Mouse (Mus musculus) frontal cortex, postnatal 25 days (tissue): ENCODE data around the gene Naa38.

Experiments used
- DNase-seq, 2 experiments: peaks; one replicate each; pipeline ENCODE4 v3.0.0; 2022; ENCODE audit warnings: low spot score in 2 of 2

Naa38 gene

DNA sequence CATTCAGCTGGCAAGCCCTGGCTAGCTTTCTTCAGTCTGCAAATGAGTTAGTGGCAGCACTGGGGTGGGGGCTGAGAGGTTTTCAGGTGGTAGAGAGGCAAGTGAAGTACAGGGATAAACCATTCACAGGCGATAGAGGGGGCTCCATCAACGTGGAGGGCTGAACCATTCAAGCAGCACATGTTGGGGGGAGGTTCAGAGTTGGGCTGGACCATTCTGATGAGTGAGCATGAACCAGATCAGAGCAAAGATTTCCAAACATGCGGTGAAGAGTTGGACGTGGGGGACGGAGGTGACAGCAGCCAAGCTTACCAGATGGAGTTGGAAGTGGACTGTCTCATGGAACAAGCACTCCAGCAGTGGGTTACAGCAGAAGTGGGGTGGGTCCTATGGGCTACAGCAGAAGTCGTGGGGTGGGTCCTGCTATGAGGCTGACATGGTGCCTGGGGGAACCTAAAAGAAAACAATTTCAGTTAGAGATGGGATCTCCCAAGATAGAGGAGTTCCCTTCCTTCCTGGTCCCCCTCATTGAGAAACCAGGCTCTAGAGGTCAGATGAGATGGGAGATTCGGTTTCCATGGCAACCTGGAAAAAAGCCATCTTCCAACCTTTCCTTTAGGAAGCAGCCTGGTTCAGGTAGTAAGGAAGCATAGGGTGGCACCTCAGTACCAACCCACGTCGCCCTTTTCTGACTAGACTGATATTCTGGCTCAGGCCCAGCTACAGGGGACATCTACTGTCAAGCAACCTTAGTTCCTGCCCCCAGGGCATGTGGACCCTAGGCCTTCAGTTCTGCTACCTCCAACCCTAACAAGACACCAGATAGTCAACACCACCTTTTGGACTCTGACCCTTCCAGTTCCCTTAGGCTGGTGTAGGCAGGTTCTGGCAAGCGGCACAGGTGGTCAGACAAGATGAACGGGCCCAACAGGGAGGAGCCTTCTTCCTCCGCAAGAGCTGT lies 18.2 kb downstream of the Naa38 start, which contains the start of gene Kdm6b:
Kdm6b (minus strand) TSS at position 455 of the 961 bp plus-strand sequence.
- peak in 1 of 2 experiments; percentile 22 for DNase-seq

DNA sequence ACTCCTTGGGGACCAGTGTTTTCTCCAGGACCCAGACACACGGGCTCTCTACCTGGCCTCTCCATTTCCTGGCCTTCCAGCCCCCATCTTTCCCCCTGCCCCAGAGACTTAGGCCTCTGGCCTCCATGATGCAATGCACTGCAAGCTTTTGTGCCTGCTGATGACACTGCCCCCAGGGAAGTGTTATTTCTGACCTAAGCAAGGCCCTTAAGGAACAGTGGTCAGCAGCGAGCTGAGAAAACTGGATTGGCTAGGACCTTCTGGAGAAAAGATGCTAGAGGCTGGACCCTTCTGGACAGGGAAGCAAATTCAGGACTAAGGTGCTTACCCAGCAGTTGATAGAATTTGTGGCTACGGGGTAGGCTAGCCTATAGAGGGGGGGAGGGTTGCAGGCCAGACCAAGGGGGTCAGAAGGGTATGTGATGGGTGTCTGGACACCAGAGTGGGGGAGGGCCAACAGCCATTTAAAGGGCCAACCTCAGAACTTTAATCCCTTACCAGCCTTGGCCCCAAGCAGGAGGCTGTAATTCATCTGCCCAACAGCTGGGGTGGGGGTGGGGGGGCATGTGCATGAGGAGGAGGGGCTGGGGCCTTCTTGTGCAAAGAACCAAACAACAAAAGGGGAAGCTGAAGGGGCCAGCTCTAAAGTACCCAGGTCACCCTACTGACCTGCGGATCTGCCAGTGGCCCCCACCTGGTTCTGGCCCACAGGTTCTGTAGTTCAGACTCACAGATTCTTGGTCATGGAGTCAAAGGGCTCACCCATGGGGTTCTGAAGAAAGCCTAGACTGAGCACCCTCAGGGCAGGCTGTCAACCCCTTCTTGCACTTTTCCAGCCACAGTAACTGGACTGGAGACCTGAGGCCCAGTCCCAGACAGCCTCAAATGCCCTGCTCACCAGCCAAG lies 19.4 kb downstream of the Naa38 start:
- no peak for DNase-seq

DNA sequence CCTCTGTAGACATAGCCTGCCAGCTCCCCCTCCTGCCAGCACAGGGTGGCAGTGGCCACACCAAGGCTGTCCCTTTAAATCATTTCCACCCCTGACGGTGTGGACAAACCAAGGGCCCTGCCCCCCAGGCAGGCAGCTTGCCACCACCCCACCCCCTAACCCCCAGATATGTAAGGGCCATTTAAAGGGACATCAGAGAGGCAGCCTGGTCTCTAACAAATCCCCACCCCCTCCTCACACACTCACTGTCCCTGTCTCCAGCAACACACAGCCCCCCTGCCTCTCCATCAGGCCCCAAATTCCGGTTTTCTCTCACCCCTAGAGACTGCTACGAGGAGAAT lies 20.0 kb downstream of the Naa38 start:
- no peak for DNase-seq

DNA sequence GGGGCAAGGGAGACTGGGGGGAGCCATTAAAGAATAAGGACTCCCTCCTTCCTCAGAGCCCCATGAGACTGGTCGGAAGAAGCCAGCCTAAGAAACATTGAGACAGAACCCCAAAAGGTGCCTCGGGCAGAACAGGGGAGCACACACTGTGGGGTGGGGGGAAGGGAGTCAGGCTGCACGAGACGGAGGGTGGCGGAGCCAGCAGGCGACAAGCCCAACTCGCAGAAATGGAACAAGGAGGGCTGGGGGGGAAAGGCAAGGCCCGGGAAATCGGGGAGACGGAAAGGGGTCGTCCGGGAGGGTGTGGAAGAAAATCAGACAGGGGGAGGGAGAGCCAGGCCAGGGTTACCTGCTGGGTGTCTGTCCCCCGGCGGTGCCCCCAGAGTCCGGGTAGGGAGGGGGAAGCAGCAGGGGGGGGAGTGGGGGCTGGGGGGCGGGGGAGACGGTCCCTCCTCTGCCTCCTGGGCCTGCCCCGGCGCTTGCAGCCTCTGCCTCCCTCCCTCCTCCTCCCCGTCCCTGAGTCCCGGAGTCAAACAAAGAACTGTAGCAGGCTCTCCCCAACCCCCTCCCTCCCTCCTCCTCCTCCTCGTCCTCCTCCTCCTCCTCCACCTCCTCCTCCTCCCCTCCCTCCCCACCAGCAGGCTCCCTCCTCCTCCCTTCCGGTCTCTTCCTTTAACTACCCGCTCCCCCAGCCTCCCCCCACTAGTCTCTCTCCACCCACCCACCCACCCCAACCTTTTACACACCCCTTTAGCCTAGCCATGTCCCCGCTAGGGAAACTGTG lies 20.6 kb downstream of the Naa38 start:
- no peak for DNase-seq

DNA sequence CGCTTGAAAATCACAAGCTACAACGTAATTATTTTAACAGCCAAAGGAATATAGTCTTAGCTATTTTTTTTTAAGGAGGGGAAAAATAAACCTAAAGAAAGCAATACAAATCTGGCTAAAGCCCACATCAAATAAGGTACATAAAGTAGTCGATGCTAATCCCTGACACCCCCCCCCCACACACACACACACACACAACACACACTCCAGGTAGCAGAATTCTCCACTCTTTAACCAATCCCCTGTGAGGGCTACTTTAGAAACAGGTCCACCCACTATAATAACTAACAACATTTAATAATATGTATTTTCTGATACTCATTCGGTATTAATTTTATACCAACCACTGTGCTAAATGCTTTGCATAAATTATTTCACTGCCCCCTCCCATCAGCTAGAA lies 21.2 kb downstream of the Naa38 start:
- no peak for DNase-seq

DNA sequence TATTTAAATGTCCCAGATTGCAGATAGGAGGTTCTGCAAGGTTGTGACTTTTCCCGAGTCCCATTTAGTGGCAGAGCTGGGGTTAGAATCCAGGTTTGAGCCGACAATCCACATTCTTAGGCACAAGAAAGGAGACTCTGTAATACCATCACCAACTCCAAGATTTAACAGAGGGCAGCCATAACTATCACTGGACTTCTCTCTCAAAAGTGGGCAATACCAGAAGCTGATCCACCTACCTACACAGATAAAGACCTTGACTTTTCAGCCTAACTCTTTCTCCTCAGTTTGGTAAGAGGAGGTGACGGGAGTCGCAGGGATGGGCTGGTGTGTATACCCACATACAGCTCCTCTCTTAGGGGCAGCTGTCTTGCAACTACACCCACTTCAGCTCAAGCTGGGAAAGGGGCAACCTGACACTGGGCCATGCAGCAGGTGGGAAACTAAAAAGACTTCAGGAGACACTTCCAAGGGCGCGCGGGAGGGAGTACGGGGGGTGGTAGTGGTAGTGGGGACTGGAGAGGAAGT lies 21.7 kb downstream of the Naa38 start:
- no peak for DNase-seq

DNA sequence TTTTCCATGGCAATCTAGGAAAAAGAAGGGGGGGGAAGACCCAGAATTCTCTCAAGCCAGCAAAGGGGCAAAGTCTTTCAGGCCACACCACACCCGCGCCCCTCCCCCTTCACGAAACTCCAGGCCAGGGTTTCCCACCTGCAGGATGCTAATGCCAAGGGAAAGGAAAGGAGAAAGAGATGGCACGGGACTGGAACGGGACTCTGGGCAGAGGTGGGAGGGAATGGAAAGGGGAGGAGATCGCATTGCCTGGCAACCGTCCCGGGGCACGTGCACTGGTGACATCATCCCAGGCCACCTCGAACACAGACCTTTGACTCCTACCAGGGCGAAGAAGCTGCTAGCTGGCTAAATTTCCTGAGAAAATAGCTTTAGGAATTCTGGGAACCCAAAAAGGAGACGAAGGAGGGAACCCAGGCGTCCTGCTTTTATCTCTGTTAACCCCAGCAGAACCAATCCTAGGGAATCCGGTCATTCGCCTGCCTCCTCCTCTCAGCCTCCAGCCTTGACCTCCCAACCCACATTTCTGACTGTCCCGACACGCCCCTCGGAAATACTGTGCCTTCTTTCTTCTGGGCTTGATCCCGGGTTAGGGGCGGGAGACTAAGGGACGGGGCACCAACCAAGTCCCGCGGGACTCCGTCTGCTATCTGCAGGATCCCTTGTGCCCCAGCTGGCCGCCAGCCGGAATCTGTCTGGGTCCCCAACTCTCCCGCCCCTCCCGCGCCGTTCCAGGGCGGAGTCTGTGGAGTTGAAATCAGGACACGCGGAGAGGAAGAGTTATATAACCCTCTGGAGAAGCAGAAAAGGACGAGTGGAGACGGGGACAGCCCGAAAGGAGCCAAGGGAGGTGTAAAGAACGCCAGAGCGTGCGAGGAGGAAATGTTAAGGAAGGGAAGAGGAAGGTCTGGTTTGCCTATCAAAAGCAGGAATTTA lies 22.4 kb downstream of the Naa38 start:
- peak; percentile 77 to 83 for DNase-seq

DNA sequence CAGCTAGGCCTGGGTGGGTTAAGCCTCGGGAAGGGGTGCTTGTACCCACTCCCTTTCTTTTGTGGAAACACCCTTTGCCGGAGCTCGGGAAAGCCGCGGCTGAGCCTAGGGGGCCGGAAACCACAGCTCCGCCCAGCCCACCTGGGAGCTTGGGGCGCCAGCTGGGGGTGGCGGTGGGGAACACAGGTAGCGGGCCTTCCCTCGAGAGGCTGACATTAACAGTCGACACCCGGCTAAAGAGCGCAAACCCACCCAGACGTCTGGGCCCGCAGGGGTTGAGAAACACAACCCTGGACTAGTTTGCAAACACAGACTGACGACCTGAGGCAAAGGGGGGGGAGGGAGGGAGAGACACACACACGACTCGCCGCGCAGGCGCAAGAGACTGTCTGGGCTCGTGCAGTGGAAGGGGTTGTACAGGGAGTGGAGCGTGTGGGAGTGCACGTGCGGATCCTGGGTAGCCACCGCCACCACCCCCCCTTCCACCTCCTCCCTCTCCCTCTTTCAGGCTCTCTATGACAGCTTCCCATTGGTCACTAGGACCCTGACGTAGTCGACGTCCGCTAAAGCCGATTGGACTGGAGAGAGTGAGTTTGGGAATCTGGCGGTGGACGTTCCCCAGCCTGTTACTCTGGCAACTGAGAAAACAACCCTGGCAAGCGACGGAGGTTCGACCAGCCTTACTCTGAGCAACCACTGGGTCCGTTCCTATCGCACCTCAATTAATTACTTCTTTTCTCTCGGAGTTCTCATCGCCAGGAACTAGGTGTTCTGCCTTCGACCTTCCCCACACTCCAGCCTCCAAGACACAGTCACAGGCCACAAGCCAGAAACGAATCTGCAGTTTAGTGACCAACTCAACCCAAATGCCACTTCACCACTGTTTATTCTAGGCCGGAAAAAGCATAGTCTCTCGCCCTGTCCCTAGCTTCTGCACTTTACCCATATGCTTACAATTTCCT lies 23.5 kb downstream of the Naa38 start:
- DNase-seq, result peak; percentile 68 to 84

DNA sequence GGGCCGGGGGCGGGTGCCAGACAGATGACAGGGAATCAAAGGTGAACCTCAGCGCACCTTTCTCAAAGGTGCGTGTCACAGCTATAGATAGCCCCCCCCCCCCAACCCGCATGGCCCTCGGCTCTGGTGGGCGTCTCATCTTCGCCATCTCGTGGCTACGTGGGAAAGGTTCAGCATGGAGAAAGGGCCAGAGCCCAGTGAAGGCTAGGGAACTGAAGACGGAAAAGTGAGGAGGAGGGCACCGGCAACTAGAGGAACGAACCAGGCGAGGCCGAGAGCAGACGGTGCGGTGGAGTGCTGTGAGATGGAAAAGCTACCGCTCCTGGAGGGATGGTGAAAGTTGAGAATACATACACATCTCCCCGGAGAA lies 24.1 kb downstream of the Naa38 start:
- DNase-seq, result no peak

DNA sequence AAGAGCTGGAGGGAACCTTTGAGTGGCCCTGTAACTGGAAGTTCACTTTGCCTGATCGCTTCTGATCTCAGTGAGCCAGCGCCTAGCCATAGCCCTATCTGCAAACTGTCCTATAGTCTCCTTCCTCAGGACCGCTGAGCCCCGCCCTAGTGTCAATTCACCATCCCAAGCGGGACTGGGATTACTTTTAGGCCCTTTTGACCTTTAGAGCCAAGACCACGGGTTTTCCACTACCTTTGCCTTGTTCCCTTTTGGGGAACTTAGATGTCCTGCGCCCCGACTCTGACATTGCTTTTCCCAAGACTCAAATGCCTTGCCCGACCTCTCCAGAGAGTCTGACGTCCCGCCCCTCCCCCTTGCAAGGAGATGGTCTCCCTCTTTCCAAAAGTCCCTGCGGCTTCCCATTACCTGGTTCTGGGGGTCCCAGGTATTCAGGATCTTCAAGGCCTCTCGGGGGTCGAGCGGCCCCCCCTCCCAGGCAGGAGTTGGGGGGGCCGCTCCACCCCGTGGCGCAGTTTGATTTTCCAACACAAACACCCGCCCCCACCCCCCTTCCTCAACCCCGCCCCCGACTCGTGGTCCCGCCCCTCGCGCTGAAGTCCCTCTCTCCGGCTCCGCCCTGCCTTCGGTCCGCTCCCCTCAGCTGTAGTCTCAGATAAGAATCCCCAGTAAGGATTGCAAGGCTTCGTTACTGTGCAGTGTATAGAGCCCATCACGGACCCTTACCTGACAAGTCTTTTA lies 24.7 kb downstream of the Naa38 start:
- DNase-seq, result no peak

DNA sequence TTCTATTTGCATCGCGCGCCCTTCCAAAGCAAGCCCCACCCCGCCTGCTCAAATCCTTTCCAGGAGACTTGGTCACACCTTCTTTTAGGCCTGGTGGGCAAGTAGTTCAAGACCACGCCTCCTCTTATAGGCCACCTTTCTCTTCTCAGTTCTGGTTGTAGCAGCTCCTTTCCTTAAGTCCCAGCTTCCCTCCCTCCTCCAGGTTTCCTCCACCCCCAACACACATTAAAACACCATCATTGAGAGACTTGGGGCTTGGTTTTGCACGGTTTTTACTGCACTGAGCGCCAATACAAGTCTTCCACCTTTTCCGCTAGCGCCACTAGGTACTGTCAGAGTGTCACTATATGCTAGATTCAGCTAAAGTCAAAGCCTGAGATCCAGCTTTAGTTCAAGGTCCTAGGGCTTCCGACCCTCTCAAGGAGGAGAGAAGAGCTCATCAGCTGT lies 25.3 kb downstream of the Naa38 start:
- no peak for DNase-seq

DNA sequence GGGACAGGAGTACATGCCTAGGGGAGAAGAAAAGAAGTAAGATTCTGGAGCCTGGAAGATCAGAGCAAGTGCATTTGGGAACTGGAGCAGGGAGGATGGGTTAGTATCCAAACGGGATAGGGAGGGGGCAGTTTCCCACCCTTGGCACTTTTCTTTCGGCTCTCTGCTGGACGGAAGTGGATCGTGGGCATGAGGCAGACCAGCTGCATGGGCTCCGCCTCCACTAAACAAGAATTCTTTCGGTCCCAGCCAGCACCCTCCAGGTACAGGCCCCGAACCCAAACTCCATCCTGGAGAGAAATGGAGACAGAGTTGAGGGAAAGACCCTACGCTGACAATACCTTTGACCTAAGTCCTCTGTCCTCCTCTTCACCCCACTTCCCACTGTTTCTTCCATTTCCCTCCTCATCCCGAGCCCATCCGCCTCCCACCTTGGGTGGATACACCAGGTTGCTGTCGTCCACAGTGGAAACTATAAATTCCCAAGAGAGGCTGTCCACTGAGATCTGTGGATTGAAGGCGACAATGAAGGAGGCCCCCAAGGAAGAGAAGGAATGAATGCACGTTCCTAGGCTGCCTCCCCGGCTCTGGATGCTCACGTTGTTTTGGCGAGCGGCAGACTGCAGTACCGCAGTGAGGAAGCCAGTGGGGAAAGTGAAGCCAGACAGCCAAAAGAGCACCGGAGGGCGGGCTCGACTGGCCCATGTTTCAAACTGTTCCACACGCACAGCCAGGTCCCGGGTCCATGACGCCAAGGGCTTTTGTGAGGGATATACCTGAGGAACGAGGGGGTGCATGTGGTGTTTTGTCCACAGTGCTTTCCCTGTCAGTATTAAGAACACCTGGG lies 26.1 kb downstream of the Naa38 start:
- no peak for DNase-seq

DNA sequence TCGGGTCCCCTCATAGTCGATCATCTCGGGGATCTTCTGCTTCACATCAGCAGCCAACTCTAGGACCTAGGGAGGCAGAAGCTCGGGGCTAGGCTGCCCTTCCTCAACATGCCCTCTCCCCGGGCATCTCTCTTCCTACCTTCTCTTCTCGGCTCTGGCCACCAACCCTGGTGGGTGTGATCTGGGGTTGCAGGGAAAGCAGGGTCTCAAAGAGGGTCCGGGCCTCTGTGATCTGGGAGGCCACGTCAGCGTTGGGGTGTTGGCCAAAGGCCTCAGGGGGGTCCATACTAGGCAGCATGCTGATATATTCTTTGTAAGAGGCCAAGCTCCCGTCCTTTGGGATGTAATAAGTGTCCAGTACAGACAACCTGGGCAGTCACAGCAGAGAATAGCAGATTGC lies 27.6 kb downstream of the Naa38 start:
- DNase-seq, result no peak

DNA sequence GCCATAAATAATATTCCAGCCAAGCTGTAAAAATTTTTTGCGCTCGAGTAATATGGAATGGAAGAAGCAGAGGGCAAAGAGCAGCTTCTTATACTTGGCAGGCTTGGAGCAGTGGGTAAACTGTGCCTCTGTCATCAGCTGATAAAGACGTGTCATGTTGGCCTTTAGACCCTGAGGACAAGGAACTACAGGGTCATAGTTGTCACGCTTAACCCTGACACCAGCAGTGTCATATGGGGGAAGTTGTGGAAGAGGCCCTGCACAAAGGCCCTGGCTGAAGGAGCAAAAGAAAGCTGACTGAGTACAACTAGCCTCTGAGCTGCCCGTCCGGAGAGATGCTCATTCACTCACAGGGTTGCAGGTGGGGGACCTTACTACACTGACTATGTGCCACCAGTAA lies 28.6 kb downstream of the Naa38 start:
- DNase-seq, result no peak

DNA sequence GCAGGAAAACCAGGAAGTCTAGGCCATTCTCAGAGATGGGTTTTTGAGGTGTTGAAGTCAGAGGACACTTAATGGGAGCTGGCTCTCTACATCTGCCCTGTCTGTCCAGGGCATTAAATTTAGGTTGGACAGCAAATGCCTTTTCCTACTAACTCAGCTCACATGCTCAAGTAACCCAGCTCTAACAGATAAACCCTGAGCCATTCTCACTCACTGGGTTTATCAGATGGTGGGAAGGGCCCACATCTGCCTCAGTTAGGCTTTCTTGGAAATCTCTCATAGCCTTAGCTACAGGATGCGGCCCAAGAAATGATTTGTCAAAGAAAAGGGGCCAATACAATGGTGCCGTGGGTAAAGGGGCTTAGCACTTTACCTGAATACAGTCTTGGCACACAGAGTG lies 31.0 kb downstream of the Naa38 start:
- DNase-seq, result no peak

DNA sequence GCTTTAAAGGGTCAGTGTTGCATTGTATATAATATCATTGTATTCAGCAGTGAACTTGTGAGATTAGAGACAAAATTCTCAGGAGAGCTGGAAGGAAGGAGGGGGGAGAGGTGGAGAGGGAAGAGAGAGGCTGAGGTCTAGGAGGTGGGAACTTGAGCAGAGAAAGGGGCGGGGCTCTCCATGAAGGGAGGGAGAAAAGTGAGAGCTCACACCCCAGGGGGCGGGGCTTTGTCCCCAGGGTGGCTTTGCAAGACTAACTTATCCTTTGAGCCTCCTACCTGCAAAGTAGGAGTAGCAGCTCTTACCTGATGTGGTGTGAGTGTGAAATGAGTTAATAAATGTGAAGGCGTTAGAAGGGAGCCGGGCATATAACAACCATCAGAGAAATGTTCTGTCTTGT lies 33.5 kb downstream of the Naa38 start:
- DNase-seq, result no peak

DNA sequence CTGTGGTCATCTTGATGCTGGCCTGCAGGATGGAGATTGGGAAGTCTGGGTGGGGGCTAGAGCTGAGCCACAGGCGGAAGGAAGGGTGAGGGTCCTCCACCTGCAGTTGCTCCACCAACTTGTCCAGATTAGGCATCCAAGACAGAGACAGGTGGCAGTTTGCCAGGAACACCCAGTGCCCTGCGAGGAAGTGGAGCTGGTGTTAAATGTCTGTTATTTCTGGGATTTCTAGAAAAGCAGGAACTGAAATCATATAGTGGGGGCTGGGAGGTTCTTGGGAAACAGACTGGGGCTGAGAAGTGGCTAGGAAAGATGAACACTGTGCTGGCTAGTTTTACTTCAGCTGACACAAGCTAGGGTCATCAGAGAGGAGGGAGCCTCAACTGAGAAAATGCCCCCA lies 34.0 kb downstream of the Naa38 start:
- no peak for DNase-seq

DNA sequence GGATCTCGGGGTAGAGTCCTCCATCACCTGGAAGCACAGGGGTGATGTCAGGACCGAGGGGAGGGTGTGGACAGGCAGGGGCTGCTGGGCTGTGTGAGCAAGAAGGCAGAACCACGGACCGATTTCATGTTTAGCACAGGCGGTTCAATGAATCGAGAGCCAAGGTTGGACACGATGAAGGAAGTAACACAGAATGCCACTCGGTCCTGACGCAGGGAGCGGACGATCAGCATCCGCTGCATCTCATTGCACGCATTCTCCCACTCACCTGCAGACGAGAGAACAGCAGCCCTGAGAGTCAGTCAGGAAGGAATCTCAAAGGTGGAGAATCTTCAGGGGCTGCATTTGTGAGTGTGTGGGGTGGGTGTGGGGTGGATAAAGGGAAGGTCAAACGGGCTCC lies 35.3 kb downstream of the Naa38 start:
- DNase-seq, result no peak
